In the genomic region with DNA sequence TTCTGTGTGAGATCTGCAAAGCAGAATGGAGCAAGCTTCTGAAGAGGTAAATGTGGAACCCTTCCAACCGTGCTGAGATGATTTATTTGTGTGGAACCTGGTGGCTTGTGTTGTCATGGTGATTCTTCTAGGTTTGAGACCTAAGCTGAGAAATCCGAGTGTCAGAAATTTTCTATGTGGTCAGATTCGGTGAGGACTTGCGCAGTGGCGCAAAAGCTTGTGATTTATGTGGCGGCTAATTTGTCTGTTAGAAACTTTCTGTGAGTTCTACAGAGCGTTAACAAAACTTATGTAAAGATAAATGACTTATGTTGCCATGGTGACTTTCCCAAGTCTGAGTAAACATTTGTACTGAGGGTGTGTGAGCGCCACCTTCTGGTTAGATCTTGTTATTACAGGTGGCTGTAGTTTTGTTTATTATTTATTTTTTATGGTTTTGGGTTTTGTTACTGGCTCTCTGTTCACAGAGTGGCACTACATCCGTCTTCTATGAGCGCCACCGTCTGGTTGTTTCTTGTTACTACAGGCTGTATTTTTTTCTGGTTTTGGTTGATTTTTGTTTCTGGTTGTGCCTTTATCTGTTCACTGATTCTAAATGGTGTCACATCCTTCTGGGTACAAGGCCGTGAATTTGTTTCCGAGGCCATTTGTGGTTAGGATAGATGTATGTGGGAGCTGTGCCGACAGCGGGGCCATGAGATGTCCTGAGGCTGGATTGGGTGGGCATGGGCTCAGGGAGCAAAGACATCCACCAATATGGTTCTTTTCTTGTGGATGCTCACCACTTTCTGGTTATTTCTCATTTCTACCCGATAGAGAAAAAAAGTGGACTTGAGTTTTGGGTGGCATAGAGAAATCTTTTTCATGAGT, we compare ENCODE assay signal across 9 mouse cellular contexts. TPM values are rescaled to one million over a fixed set of nuclear protein-coding genes. Genes with fewer than 3 reads are reported as not detected.
A peak's percentile ranks its signal among the peaks of the same experiment; 100 is the strongest.
DNase-seq lines count a peak whose midpoint lies in the region; ATAC-seq and TF ChIP-seq lines count a peak whose summit lies in the region.
"Had no signal": no experiment of that assay in that cellular context is flagged by ENCODE, and none has a peak within 500 bp of the region (broad histone marks: within the 10 kb centered on the region; RNA-seq: fewer than 3 reads in every experiment).

No protein-coding gene starts in this region.

- no peak overlapping the region for H3K4me3 ChIP-seq in ES-E14 (ENCODE audit: insufficient read depth in 1 of 2, low read depth in 1 of 2, low read length in 2 of 2, poor library complexity in 1 of 2, severe bottlenecking in 1 of 2)
- H3K4me3 ChIP-seq in hindbrain, embryonic 14.5 days (replicated peaks; ENCODE audit: low read length) = no peak overlapping the region
- H3K4me3 ChIP-seq in stomach, embryonic 14.5 days (ENCODE audit: low read depth, low read length) = no peak overlapping the region
- H3K4me3 ChIP-seq: embryonic facial prominence, embryonic 13.5 days had no signal

- no peak overlapping the region for H3K27ac ChIP-seq in ES-E14 (ENCODE audit: insufficient read depth, low read depth, low read length, poor library complexity, severe bottlenecking)
- no peak overlapping the region for H3K27ac ChIP-seq in hindbrain, embryonic 14.5 days
- no peak overlapping the region for H3K27ac ChIP-seq in stomach, embryonic 14.5 days (ENCODE audit: low read length)
- H3K27ac ChIP-seq: embryonic facial prominence, embryonic 13.5 days had no signal

- no peaks in the 10 kb centered on the region for H3K4me1 ChIP-seq in ES-E14 (ENCODE audit: control insufficient read depth in 2 of 2, insufficient read depth in 2 of 2, low read length in 2 of 2, poor library complexity in 1 of 2)
- no peaks in the 10 kb centered on the region for H3K4me1 ChIP-seq in hindbrain, embryonic 14.5 days (replicated peaks; ENCODE audit: control insufficient read depth, insufficient read depth, low read length)
- H3K4me1 ChIP-seq in stomach, embryonic 14.5 days (ENCODE audit: control insufficient read depth, insufficient read depth, low read length) = no peaks in the 10 kb centered on the region
- H3K4me1 ChIP-seq: embryonic facial prominence, embryonic 13.5 days had no signal

- WGBS in hindbrain, embryonic 14.5 days = 44% methylated on average over 16 of the region's 16 CpGs
- WGBS in stomach, embryonic 14.5 days = 36% methylated on average over 16 of the region's 16 CpGs

- in situ Hi-C loops in ES-E14 (cut with MboI; ENCODE audit: low sequenced_read_pairs in 2 of 2, unreplicated experiment in 2 of 2) = loop anchor here in 1 of 2 experiments (10.0 kb wide), 1 partner anchor 556 kb away; no protein-coding TSS in a partner anchor

- H3K4me2 ChIP-seq in hindbrain, embryonic 14.5 days (replicated peaks) = no peak overlapping the region
- H3K4me2 ChIP-seq in stomach, embryonic 14.5 days (replicated peaks; ENCODE audit: low read depth, low read length) = 0 out of 2 replicates have a peak overlapping the region, but pooled peaks have one; percentile 5
- H3K4me2 ChIP-seq: embryonic facial prominence, embryonic 13.5 days had no signal

- no peak overlapping the region for H3K9ac ChIP-seq in ES-E14 (ENCODE audit: insufficient read depth, low read depth, low read length, poor library complexity, severe bottlenecking)
- no peak overlapping the region for H3K9ac ChIP-seq in hindbrain, embryonic 14.5 days
- no peak overlapping the region for H3K9ac ChIP-seq in stomach, embryonic 14.5 days (replicated peaks; ENCODE audit: low read depth, low read length)
- H3K9ac ChIP-seq: embryonic facial prominence, embryonic 13.5 days had no signal

- DNase-seq in 3T3-L1 (ENCODE audit: low read depth, low spot score) (peak; percentile 69), ES-E14 (ENCODE audit: low read depth, low spot score) (peak; percentile 34)
- DNase-seq in embryo, embryonic 11 days = peak; percentile 69
- DNase-seq in hindbrain, embryonic 14.5 days (ENCODE audit: low spot score) = peak; percentile 60
- peak; percentile 38 to 46 for DNase-seq in layer of hippocampus, postnatal 10 days (ENCODE audit: low spot score in 2 of 2)
- peak; percentile 85 for DNase-seq in mesoderm, embryonic 11.5 days (ENCODE audit: low read depth, low spot score)
- DNase-seq in urinary bladder, postnatal 14 days (ENCODE audit: low spot score) = no peak

- no peaks in the 10 kb centered on the region for H3K36me3 ChIP-seq in ES-E14 (ENCODE audit: control insufficient read depth, insufficient read depth, low read length, poor library complexity, severe bottlenecking)
- no peaks in the 10 kb centered on the region for H3K36me3 ChIP-seq in hindbrain, embryonic 14.5 days (replicated peaks; ENCODE audit: control insufficient read depth, insufficient read depth)
- no peaks in the 10 kb centered on the region for H3K36me3 ChIP-seq in stomach, embryonic 14.5 days (ENCODE audit: control insufficient read depth, insufficient read depth, low read length)
- H3K36me3 ChIP-seq: embryonic facial prominence, embryonic 13.5 days had no signal

- peak; percentile 68 for ATAC-seq in hindbrain, embryonic 14.5 days (ENCODE audit: low FRiP score)
- ATAC-seq in stomach, embryonic 14.5 days (ENCODE audit: insufficient number of reproducible peaks, insufficient read depth, low FRiP score, low read depth) = peak; percentile 73; the same call in 1 of the 2 replicates

- H3K9me3 ChIP-seq in ES-E14 (ENCODE audit: control insufficient read depth, insufficient read depth, low read depth, low read length) = no peaks in the 10 kb centered on the region
- H3K9me3 ChIP-seq in hindbrain, embryonic 14.5 days (ENCODE audit: control insufficient read depth, low read length) = no peaks in the 10 kb centered on the region
- no peaks in the 10 kb centered on the region; the same call in 1 of the 2 replicates for H3K9me3 ChIP-seq in stomach, embryonic 14.5 days (ENCODE audit: control insufficient read depth, low read depth, low read length)
- H3K9me3 ChIP-seq: embryonic facial prominence, embryonic 13.5 days had no signal

- no peaks in the 10 kb centered on the region for H3K27me3 ChIP-seq in hindbrain, embryonic 14.5 days (ENCODE audit: control insufficient read depth, insufficient read depth, low read length)
- H3K27me3 ChIP-seq in stomach, embryonic 14.5 days (ENCODE audit: control insufficient read depth, insufficient read depth, low read length) = no peaks in the 10 kb centered on the region
- H3K27me3 ChIP-seq: embryonic facial prominence, embryonic 13.5 days had no signal

TF ChIP-seq in ES-E14, 5 proteins besides CTCF, POLR2A, EP300 and RAD21:
- TF ChIP-seq CHD2 (IDR thresholded peaks at IDR 0.05; ENCODE audit: low read depth, low read length) = no peak
- TF ChIP-seq ZNF384 (IDR thresholded peaks at IDR 0.05; ENCODE audit: low read depth, low read length) = peak; percentile 93

RNA-seq across cellular contexts. Expression of a gene that starts 29.3 kb away (rescaled TPM):
- not detected in 2 replicates for total RNA-seq in ES-E14 (2012; rRNA removed)
- polyA plus RNA-seq in hindbrain, embryonic 14.5 days (2014; fragmentation: Nextera tagmentation; extraction: Ambion mirVana) = not detected in 2 replicates
- total RNA-seq in layer of hippocampus, postnatal 10 days (2021) = not detected
- polyA plus RNA-seq in stomach, embryonic 14.5 days (2014; fragmentation: Nextera tagmentation; extraction: Ambion mirVana) = not detected in 2 replicates
- polyA plus RNA-seq: embryonic facial prominence, embryonic 13.5 days had no signal
